Mouse (Mus musculus) bone marrow, adult 2 months (tissue): ENCODE measurements around the gene Rsf1.

Source experiments
- CTCF ChIP-seq: fragments of 200-500 bp; IDR thresholded peaks from 2 replicates; pipeline ENCODE4 v1.5.1; 2011; ENCODE audit warnings: low read length, control low read depth; ENCODE audit not compliant: control insufficient read depth, insufficient read depth
- POLR2A ChIP-seq: fragments of 200-500 bp; IDR thresholded peaks from 2 replicates; pipeline ENCODE4 v1.6.1; 2011; ENCODE audit warnings: low read depth, mild to moderate bottlenecking, control low read depth, low read length, borderline replicate concordance; ENCODE audit not compliant: control insufficient read depth

DNA sequence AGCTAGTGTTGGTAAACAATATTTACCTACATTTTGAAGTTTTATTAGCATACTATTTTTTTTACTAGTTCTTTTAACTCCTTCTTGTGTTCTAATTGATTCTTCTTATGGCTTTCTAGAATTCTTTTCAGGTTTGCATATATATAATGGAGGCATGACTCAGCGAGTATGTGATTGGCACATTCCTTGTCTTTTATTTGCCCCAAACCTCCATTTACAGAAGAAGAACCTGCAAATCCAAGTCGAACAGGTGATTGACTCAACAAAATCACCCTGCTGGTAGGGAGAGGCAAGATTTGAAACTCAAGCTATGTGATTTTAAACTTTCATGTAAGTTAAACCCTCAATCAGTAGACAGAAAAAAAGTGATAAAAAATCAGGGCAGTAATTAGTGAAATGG lies 51.6 kb downstream of the Rsf1 start:
- no peak for TF ChIP-seq CTCF
- TF ChIP-seq POLR2A = no peak
